Mouse (Mus musculus): ENCODE data around the gene C1rl.
A peak's percentile ranks its signal among the peaks of the same experiment; 100 is the strongest.
"Not testable (repeated sequence)": the region's sequence is repeated elsewhere in the genome, so short reads cannot be mapped to it uniquely, and the experiment has no call there.

The C1rl gene

GRCm38 (mm10) chr6:124472801-124473200, 20.1 kb upstream of the C1rl start:
- DNase-seq (ENCODE audit: low read depth), result peak; percentile 46

- no peak for DNase-seq (ENCODE audit: low read depth)
These were observed 18.3 kb upstream of the C1rl start for GRCm38 (mm10) chr6:124474621-124475020.

- DNase-seq (ENCODE audit: low read depth), result not testable (repeated sequence)
These were observed 17.4 kb upstream of the C1rl start for GRCm38 (mm10) chr6:124475335-124476075.

GRCm38 (mm10) chr6:124476216-124476615, 16.7 kb upstream of the C1rl start:
- DNase-seq (ENCODE audit: low read depth), result no peak

- no peak for DNase-seq (ENCODE audit: low read depth)
These were observed 16.1 kb upstream of the C1rl start for GRCm38 (mm10) chr6:124476796-124477195.

- no peak for DNase-seq (ENCODE audit: low read depth)
These were observed 15.7 kb upstream of the C1rl start for GRCm38 (mm10) chr6:124477221-124477655.

GRCm38 (mm10) chr6:124477922-124478651, 14.8 kb upstream of the C1rl start:
- DNase-seq (ENCODE audit: low read depth), result peak; percentile 42

- DNase-seq (ENCODE audit: low read depth), result no peak
These were observed 13.9 kb upstream of the C1rl start for GRCm38 (mm10) chr6:124478874-124479572.

- DNase-seq (ENCODE audit: low read depth), result no peak
These were observed 13.4 kb upstream of the C1rl start for GRCm38 (mm10) chr6:124479573-124479930.

GRCm38 (mm10) chr6:124480295-124480694, 12.6 kb upstream of the C1rl start:
- no peak for DNase-seq (ENCODE audit: low read depth)

GRCm38 (mm10) chr6:124481571-124481970, 11.3 kb upstream of the C1rl start:
- peak; percentile 50 for DNase-seq (ENCODE audit: low read depth)

- DNase-seq (ENCODE audit: low read depth), result not testable (repeated sequence)
These were observed 9.1 kb upstream of the C1rl start for GRCm38 (mm10) chr6:124483831-124484230.

GRCm38 (mm10) chr6:124484851-124485250, 8.1 kb upstream of the C1rl start:
- DNase-seq (ENCODE audit: low read depth), result no peak

GRCm38 (mm10) chr6:124485414-124486144, 7.3 kb upstream of the C1rl start:
- DNase-seq (ENCODE audit: low read depth), result no peak

GRCm38 (mm10) chr6:124487509-124487908, 5.4 kb upstream of the C1rl start:
- no peak for DNase-seq (ENCODE audit: low read depth)

- DNase-seq (ENCODE audit: low read depth), result no peak
These were observed 4.0 kb upstream of the C1rl start for GRCm38 (mm10) chr6:124488952-124489351.

GRCm38 (mm10) chr6:124491427-124491826, 1.5 kb upstream of the C1rl start:
- no peak for DNase-seq (ENCODE audit: low read depth)

- DNase-seq (ENCODE audit: low read depth), result no peak
These were observed 973 bp downstream of the C1rl start for GRCm38 (mm10) chr6:124493886-124494285.

- no peak for DNase-seq (ENCODE audit: low read depth)
These were observed 3.1 kb downstream of the C1rl start for GRCm38 (mm10) chr6:124496054-124496453.

GRCm38 (mm10) chr6:124499914-124500566, 7.1 kb downstream of the C1rl start:
- DNase-seq (ENCODE audit: low read depth), result no peak

- no peak for DNase-seq (ENCODE audit: low read depth)
These were observed 8.6 kb downstream of the C1rl start for GRCm38 (mm10) chr6:124501473-124501872.

GRCm38 (mm10) chr6:124502021-124502420, 9.1 kb downstream of the C1rl start:
- DNase-seq (ENCODE audit: low read depth), result no peak

Data from c-Kit-positive CD71-negative TER-119-negative erythroid progenitor cells, embryonic 14.5 days (primary cell).